Mouse (Mus musculus) cerebellum, adult 18-20 months (tissue): ENCODE results near the gene Rpl34.
A peak's percentile ranks its signal among the peaks of the same experiment; 100 is the strongest.

Experiments used
- DNase-seq, 2 experiments: peaks; one replicate each; pipeline ENCODE4 v3.0.0; 2021

The Rpl34 gene

DNA sequence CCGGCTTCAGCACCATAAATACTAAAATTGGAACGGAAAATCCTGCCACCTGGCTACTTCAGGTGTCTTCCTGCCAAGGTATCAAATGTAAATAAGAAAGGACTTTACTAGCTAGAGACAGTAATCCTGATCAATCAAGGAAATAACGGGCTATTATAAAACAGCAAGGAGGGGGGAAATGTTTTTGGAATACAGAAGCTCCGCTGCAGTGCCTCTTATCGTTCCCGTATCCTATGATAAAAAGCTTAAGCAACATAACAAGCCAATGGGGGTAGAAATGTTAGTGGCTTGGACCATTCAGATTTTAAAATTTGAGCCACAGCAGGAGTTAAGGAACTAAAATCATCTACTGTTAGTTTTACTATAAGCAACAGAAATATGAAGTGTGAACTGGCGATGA lies 20.1 kb downstream of the Rpl34 start:
- DNase-seq, result no peak

DNA sequence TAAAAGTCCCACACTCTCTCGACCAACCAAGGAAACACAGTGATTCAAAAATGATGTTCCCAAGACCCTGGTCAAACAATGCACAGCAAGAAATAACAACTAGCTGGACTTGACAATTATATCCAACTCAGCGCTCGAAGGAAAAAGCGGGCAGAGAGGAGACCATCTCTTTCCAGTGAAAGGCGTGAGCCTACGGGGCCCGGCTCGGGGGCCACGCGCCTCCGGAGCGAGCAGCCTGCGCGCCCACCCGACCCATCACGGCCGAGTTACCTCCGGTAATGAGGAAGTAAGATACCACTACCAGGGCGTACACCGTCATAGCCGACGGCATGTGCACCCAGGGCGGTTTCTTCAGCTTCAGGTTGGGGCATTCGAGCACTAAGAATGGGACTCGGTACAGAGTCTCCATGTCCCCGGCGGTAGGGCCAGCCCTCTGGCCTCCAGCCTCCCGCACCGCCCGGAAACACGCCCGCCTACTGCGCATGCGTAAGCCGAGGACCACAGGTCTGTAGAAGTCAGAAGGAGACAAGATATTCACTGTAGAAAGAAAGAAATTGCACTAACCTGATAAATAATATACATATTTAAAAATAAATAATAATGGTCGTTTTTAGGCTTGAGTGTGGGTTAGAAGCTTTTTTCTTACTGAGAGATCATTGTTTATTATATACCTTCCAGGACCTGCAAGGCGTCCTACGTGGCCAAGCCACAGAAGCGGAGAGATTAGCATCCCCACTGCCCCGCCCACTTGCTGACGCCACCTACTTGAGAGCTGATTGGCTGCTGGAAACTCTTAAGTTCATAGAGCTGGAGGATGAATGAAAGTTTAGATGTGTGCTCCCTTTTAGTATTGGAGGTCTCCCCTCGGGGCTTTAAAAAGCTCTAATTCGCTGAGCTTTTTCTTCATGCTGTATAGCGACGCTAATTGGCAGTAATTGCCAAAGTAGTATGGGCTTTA lies 21.0 kb downstream of the Rpl34 start, which contains the start of gene Ostc:
Ostc (minus strand) TSS at position 478 of the 958 bp plus-strand sequence.
- DNase-seq, result peak; percentile 95 to 98

DNA sequence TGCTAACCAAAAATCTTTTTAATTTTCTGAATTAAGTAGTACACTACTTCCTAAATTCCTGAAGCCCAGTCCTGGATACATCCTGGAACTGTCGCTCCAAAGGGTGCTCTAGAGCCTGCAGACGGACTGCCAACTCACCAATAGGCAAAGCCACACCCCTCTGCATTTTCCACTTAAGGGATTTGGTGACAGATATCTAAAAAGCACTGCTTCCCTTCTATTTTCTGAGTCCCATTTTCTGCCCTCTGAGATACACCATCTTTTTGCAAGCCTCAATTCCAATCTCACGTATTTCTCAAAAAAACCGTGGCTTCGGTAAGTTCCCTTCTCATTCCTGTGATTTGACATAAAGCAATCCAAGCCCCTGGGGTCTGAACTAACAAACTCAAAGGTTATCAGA lies 21.7 kb downstream of the Rpl34 start:
- no peak for DNase-seq

DNA sequence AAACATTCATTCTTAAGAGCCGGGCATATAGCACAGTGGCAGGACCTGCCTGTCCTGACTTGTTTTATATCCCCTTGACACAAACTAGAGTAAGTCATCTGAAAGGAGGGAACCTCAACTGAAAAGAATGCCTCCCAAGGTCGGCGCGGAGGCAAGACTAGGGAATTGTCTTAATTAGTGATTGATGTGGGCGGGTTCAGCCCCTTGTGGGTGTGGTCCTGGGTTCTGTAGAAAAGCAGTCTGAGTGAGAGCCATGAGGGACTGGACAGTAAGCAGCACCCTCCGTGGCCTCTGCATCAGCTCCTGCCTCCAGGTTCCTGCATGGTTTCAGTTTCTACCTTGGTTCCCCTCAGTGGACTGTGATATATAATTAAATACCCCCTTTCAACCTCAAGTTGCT lies 27.9 kb downstream of the Rpl34 start:
- no peak for DNase-seq

DNA sequence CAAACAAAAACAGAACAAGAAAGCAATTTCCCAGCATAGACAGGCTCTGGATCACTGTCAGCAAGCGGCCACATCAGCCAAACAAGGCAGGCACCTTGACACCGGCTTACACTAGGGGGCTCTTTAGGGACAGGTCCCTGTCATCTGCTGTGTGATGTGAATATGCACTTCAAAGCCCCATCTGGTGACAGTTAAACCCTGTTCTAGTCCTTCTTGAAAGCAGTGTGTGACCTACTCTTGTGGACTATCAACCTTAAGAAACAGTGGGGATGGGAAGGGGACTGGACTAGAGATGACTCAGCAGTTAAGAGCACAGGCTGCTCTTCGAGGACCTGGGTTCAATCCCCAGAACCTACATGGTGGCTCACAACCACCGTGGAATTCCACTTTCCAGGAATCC lies 32.6 kb downstream of the Rpl34 start:
- no peak for DNase-seq

DNA sequence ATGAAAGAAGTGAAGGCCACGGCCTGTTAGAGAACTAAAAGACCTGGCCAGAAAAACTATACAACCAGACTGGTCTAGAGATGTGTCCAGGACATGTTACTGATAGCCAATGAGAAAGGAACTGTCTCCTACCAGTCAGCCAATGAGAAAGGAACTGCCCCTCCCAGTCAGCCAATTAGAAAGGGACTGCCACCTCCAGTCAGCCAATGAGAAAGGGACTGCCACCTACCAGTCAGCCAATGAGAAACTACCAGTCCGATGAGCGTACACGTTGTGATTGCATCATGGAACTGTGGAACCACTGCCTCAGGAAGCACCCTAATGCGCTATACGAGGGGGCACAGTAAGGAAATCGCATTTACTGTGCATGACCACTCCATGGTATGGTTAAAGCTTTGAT lies 35.5 kb downstream of the Rpl34 start:
- no peak for DNase-seq

DNA sequence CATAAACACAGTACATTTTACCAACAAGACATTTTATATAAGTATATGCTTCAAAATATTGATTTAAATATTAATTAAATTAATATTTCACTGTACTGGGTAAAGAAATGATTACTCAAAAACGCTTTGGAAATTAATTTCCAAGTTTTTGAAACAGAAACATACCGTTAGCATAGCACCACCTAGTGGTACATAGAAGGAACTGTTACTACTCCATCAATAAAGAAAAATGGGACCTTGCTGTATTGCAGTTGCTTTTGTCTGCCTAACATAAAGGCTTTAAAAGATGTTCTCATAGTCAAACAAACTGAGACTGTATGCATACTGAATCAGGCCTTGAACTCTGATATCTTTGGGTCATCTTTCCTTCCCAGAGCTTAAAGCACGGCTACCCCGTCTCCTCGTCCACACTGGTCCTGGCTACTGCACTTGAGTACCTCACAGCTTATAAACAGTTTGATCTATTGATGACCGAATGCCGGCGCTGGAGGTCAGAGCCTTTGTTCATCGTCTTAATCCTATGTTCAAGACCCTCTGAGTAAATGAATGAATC lies 36.1 kb downstream of the Rpl34 start:
- DNase-seq, result no peak

DNA sequence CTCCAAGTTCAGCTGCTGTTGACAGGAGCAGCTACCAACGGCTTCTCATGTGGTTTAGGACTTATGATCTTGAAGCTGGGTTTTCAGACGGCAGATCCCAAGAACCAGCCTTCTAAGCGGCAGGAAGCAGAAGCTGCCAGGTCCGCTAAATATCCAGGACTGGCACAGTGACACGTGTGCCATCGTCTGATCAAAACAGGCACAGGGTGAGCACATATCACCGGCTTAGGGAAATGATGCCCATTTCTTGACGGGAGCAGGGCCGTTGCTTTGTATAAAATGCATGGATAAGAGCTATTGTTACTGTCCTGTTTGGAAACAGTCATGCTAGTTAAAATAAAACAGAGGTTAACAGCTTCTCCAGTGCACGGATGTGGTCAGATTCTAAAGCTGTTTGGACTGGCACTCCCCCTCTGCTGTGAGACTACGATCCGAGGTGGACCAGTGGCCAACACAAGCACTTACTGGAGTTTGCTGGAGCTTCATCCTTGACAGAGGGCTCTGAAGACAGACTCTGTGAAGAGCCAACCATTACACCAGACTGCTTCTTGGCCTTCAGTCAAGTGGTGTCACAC lies 38.5 kb downstream of the Rpl34 start:
- DNase-seq, result no peak

DNA sequence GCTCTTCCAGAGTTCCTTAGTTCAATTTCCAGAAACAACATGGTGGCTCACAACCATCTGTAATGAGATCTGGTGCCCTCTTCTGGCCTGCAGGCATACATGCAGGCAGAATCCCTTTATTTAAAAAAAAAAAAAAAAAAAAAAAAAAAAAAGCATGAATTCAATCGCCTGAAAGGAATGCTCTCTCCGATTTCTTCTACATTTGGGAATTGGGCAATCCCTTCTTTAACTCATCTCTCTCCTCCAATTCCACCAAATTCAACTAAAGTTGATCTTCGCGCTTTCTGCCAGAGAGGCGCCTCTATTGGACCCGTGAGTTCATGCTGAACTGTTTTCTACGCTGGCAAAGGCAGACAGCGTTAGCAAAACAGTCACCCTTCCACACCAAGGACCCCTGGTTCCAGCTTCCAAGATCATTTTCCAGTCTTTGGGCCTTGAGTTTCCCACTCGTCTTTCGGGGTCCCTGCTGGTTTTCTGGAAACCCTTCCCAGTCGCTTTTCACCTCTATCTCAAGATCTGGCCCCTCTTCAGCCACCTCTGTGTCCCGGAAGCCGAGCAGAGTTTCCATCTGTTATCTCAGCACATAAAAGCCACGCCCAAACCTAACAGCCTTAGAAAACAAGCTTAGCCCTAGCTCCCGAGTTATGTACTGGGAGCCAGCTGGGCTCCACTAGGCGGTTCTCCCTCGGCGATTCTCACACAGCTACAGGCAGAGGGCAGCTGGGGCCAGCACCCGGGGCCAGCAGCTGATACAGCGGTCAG lies 39.2 kb downstream of the Rpl34 start:
- no peak for DNase-seq

DNA sequence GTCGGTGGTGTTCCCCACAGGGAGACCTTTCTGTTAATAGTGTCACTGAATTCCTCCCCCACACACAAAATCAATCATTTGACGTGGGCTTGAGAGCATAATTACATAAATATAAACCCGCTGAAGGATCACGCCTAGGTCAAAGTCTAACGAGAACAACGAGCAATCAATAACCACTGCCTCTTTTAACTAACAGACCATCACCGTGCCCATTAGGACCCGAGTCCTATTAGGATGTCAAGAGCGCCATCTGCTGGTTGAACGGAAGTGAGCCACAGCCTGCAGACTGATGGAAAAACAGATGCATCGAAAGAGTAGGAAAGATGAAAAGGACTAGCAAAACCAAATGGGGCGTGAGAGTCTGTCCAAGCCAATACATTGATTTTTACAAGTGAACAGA lies 40.6 kb downstream of the Rpl34 start:
- peak; percentile 74 to 75 for DNase-seq

DNA sequence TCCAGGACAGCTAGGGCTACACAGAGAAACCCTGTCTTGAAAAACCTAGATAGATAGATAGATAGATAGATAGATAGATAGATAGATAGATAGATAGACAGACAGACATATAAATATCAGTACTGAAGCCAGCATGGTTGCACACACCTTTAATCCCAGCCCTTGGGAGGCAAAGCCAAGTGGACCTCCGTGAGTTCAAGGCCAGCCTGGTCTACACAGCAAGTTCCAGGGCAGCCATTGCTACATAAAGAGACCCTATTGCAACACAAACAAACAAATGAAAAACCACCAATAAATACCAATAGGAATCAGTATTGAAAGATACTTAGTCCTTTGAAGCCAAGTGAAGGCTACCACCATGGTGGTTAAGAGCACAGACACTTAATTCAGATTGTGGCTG lies 43.1 kb downstream of the Rpl34 start:
- DNase-seq, result no peak

DNA sequence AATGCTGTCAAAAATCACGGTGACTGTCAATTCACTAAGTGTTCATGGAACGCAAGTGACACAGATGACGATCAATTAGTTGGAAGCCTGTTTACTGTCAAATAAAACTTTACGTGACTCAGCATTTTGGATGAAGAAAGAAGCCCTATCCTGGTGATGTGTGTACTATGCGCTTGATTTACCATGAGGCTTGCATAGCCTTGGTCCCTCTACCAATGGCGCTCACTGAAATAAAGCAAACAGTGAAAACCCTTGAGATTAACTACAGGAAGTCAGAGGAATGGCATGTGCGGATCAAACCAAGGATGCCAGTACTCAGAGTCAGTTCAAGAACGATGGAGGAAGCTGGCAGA lies 45.2 kb downstream of the Rpl34 start:
- DNase-seq, result no peak

DNA sequence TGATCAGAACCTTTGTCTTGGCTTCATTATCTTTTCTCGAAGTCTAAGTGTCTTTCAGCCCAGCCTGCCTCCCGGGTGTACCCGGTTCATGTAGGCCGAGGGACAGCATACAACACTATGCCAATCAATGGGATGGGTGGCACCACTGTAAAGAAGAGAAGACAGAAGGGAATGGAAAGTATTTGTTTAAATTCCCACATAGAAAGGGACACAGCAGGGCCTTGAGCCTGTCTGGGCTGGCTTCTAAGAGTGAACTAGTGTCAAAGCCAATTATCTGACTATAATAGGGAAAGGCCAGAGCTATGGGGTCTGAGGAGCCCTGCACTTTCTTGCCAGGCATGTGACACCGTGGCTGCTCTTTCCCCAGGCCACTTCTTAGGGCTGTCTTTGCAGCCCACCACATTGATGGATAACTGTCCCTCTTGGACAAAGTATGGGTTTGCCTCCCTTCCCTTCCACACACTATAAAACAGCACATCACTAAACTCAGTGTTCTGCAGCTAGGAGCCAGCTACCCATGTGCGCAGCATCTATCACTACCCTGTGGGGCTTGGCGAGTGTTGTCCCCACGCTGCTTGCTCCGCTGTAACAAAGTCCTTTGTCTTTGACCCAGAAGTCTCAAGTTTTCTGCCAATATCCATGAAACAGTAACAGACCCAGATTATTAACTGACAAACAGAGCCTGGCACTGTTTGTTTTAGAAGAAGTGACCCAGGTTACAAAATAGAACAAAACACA lies 45.8 kb downstream of the Rpl34 start:
- no peak for DNase-seq

DNA sequence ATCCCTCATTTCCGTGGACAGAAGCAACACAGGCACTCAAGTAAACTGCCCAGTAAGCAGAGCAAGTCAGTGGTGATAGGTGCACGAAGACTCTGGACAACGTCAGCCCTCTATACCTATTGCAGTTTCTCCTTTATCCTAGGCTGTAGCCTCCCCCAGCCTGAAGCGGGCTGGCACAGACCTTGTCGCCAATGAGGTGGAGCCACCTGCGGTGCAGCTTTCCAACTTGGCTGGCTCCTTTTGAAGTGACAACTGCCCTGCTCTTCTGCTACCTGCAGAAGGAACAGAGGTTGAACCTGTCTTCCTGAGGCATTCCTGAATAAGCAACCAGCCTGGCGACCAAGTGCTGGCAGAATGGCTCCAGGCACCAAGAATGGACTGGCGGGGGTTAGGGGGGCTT lies 46.4 kb downstream of the Rpl34 start:
- DNase-seq, result no peak

DNA sequence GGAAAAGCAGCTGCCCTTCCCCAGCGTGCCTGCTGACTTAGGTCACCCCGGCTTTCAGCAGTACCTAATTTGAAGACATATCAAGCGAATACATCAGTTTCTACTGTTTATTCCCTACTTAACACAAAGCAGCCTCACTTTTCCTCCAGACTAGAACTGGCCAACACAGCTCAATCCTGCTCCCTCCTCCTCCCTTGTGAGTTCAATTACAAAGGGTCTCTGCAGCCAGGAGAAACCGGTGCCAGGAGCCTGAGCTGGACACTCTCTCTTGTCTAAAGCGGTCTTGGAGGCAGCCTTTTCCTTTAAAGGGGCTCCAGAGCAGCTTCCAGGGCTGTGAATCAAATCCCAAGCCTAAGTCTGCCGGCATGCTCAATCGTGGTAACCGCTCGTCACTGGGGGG lies 48.0 kb downstream of the Rpl34 start:
- no peak for DNase-seq

DNA sequence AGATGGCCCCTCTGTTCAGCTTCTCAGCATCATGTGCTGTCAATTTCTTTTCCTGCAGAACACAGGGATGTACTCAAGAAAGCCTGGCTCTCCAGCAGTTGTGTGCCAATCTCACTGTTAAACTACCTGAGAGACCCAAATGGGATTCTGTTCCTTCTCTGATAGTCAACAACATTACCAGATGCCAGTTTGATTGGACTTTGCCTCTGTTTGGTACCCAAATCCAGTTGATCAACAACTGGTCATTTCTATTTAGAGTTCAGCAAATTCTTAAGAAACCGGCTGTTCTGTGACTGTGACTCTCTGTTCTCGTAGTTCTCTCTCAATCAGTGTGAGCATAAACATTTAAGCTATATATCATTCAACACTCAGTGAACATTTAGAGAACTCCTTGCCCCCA lies 49.0 kb downstream of the Rpl34 start:
- DNase-seq, result no peak

DNA sequence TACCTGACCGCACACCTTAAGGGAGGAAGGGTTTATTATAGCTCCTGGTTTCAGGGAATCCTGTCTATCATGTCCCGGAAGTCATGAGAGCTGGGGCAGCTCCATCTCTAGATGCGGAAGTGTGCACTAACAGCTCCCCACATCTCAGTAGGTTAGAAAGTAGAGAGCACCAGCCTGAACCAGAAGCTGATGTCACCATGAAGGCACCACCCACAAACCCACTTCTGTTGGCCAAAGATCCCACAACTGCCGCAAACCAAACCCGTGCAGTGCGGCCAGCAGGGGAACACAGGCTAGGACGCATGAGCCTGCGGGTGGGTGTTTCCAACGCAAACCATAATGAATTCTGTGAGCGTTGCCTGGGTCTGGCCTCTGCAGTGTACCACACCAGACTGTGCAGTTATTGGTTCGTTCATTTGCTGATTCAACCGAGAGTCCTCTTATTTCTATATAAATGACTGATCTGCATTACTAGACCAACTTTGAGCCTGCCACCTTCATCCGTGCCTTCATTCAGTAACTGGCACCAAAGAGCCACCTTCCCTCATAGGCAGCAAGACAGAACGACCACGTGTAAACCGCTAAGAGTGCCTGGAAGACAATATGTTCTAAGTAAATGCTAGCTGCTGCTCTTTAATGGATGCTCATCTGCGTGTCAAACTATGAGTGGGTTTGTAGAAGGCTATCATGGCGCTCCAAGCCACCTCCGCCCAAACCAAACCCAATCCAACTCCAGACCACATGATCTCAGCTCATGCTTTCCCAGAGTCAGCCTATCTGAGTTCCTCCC lies 52.3 kb downstream of the Rpl34 start:
- no peak for DNase-seq
